Mouse (Mus musculus): ENCODE measurements around the gene Pde9a.

The Pde9a gene

GRCm38 (mm10) chr17:31512593-31512992 lies 126.6 kb downstream of the Pde9a start:
- in situ Hi-C loops (cut with MboI): no loop called here

DNA sequence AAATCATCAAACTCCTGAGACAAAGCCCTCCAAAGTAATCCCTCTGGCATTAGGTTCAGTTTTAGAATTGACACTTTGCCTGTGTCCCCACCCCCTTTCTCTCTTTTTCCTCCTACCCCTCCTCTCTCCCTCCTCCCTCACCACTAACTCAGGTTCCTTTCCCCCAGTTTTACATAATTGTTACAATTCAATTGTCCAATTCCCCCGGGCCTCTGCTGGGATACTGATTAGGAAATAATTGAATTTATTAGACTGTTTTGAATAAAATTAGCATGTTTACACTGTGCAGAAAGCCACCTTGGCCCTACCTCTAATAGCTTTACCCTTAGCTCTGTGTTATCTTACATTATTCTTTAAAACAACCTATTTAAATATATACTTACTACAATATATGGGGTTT lies 128.7 kb downstream of the Pde9a start:
- in situ Hi-C loops (cut with MboI): loop anchor here (5.0 kb wide), 1 partner anchor 48 kb away; the partner anchor contains the start of gene Pknox1

DNA sequence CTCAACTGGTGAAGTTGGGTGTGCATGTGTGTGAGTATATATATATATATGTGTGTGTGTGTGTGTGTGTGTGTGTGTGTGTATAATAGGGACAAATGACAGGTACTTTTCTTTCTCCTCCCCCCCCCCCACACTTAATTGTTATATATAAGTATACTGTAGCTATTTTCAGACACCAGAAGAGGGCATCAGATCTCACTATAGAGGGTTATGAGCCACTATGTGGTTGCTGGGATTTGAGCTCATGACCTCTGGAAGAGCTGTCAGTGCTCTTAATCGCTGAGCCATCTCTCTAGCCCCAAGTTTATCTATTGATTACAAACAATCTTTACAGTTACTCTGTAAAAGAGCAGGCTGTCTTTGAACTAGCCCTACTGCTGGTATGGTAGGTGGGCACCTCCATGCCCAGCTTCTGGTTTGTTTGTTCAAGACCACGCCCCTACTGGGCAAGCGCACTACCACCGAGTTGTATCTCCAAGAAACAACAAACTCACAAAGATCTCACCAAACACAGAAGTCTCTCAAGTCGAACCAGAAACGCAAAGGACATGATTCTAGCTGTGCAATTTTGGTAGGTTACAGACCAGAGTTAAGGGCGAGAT lies 133.4 kb downstream of the Pde9a start:
- in situ Hi-C loops (cut with MboI): loop anchor here (5.0 kb wide), 1 partner anchor 43 kb away; the partner anchor contains the start of gene Pknox1

DNA sequence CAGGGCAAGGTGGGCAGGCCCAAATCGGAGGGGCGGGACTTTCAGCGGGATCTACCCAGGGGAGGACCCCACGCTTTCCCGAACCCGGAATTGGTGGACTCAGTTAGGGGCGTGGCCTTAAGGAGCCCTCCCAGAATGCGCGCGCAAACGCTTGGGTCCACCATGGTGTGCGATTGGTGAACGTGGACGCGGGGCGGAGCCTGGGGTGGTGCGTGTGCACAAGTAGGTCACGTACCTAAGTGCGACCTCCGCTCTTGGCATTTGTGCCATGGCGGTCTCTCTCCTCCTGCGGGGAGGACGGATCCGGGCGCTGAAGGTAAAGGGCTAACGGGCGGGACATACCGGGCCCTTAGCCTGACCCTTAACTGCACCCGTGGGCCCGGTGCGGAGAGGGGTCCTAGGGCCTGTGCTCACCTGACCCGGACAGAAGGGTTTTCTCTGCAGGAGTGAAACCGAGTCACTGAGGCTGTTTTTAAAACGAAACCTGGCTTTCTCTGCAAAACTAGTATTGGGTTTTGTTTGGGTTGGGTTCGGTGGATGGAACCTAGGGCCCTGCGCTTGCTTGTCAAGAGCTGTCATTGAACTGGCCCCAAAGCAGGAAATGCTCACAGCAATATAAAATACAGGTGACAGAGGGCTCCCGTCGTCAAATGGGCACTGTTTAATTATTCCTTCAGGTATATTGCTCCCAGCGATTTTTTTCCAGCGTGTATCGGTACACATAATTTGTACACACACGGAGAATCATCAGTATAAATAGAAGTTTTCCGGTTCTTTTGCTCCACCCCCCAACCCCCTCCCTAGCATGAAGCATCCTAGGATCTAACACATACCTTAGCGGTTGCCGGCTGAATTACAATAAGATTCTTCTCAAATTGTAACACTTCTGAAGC lies 134.2 kb downstream of the Pde9a start, which contains the start of the genes Wdr4 and Ndufv3:
TSS of gene Wdr4 (minus strand) at position 35 of the 893 bp plus-strand sequence.
TSS of gene Ndufv3 (plus strand) at position 170 of the 893 bp plus-strand sequence.
- in situ Hi-C loops (cut with MboI): loop anchor here (5.0 kb wide), 1 partner anchor 42 kb away; the partner anchor contains the start of gene Pknox1

GRCm38 (mm10) chr17:31520895-31521294 lies 134.9 kb downstream of the Pde9a start:
- in situ Hi-C loops (cut with MboI): no loop called here

- in situ Hi-C loops (cut with MboI): no loop called here
Observed at GRCm38 (mm10) chr17:31521948-31522347, 135.9 kb downstream of the Pde9a start.

GRCm38 (mm10) chr17:31525114-31525513 lies 139.1 kb downstream of the Pde9a start:
- in situ Hi-C loops (cut with MboI): no loop called here

DNA sequence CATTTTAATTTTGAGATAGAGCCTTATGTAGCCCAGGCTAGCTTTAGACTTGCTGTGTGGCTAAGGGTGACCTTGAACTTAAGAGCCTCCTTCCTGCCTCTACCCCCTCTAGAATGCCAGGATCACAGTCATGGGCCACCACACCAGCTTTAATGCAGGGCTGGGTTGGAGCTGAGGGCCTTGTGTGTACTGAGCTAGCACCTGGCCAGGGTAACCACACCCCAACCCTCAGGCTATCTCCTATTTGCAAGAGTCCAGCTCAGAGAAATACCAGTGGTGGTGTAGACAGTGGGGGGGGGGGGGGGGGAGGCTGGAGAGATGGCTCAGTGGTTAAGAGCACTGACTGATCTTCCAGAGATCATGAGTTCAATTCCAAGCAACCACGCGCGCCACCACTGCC lies 139.8 kb downstream of the Pde9a start:
- in situ Hi-C loops (cut with MboI): no loop called here
